Mouse (Mus musculus): ENCODE results near the gene Rgs7. TPM values are rescaled to one million over a fixed set of nuclear protein-coding genes. Genes with fewer than 3 reads are reported as not detected.

The Rgs7 gene
- 0.14 and 0.17 TPM in 2 replicates for polyA plus RNA-seq (2012; rRNA removed)

GRCm38 (mm10) chr1:175491861-175492682 lies at the start of gene Rgs7:
Gene Rgs7, minus strand, starts transcription at chr1:175492500.

Other genes starting within 250 kb of the Rgs7 start
- 0.08 TPM in 2 replicates for gene Kmo, start 127.9 kb upstream of the Rgs7 start, polyA plus RNA-seq (2012; rRNA removed)
- gene Fh1, start 133.1 kb upstream of the Rgs7 start, polyA plus RNA-seq (2012; rRNA removed) = 8.0 and 9.0 TPM in 2 replicates
- gene Opn3, start 200.3 kb upstream of the Rgs7 start, polyA plus RNA-seq (2012; rRNA removed) = 1.3 TPM in 2 replicates
- 8.9 and 17.9 TPM in 2 replicates for gene Chml, start 200.4 kb upstream of the Rgs7 start, polyA plus RNA-seq (2012; rRNA removed)
- not detected in 2 replicates for gene Wdr64, start 206.1 kb upstream of the Rgs7 start, polyA plus RNA-seq (2012; rRNA removed)

Data from stomach, adult 2 months (tissue).